In the genomic region with DNA sequence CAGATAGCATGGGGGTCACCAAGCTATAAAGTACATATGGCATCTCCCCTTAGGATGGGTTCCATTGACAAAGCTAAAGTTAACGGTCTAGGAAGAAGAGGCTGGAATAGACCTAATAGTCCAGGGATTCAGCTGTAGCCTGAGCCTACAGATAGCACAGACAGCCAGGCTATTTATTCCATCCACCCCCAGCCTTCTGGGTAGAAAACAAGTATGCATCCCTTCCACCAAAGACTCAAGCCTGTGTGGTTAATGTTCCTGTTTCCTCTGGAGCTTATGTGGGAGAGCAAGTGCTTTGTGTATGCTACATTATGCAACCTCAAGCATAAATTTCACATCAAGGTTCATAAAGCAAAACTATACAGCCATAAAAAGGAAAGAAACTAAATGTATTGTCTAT, we compare ENCODE assay signal across 17 mouse cellular contexts.
A peak's percentile ranks its signal among the peaks of the same experiment; 100 is the strongest.
DNase-seq lines count a peak whose midpoint lies in the region; ATAC-seq lines count a peak whose summit lies in the region.
"Had no signal": no experiment of that assay in that cellular context is flagged by ENCODE, and none has a peak within 500 bp of the region (broad histone marks: within the 10 kb centered on the region; RNA-seq: fewer than 3 reads in every experiment).

No protein-coding gene starts in this region.

- DNase-seq in left cerebral cortex, adult 11 months (ENCODE audit: low spot score), result peak; percentile 4
- DNase-seq in left cerebral cortex, postnatal 4 days, result no peak
- DNase-seq in right cerebral cortex, adult 2 months (ENCODE audit: low spot score in 2 of 2), result peak; percentile 22 to 37
- no peak for DNase-seq in right cerebral cortex, postnatal 10 days (ENCODE audit: low spot score in 2 of 2)
- DNase-seq in left cerebral cortex, postnatal 25 days (ENCODE audit: low spot score in 2 of 2), result peak; percentile 8 to 72
- no peak for DNase-seq in cerebellum, adult 11-12 months
- DNase-seq: adrenal gland, adult 2 months; adrenal gland, postnatal 36 days; cerebellum, adult 11 months; cerebellum, adult 9-10 months; cerebellum, postnatal 25 days; forebrain, postnatal 0 days; gastrocnemius, postnatal 36 days; heart, adult 11 months; heart, postnatal 36 days had no signal

- intact Hi-C loops in left cerebral cortex, postnatal 4 days (cut with DNase I), result no loop called here
- intact Hi-C loops in left cerebral cortex, postnatal 25 days (cut with DNase I), result no loop called here

- ATAC-seq in erythroblast, adult 5-6 weeks (replicated peaks; ENCODE audit: low FRiP score, poor library complexity, severe bottlenecking), result no peak
- ATAC-seq: forebrain, embryonic 13.5 days; forebrain, postnatal 0 days had no signal

Comparison
In these comparisons a context has a peak if more than half of its experiments do, and no peak if none do; other contexts are left out.
1. DNase-seq: peak in left cerebral cortex, adult 11 months (single experiment), right cerebral cortex, adult 2 months (2 of 2) and left cerebral cortex, postnatal 25 days (2 of 2); none in left cerebral cortex, postnatal 4 days (single experiment), right cerebral cortex, postnatal 10 days (0 of 2) and cerebellum, adult 11-12 months (single experiment).